Mouse (Mus musculus) cortical plate, adult 2 months (tissue): ENCODE results near the gene Zfp787.

Source experiments
- CTCF ChIP-seq: fragments of 200-500 bp; IDR thresholded peaks from 2 replicates; pipeline ENCODE4 v1.5.1; 2011; ENCODE audit warnings: mild to moderate bottlenecking, control low read depth, low read length; ENCODE audit not compliant: insufficient read depth; ENCODE audit errors: extremely low read depth
- POLR2A ChIP-seq: fragments of 200-500 bp; IDR thresholded peaks from 2 replicates; pipeline ENCODE4 v1.6.1; 2011; ENCODE audit warnings: mild to moderate bottlenecking, low read length, control low read depth; ENCODE audit not compliant: insufficient read depth; ENCODE audit errors: extremely low read depth

DNA sequence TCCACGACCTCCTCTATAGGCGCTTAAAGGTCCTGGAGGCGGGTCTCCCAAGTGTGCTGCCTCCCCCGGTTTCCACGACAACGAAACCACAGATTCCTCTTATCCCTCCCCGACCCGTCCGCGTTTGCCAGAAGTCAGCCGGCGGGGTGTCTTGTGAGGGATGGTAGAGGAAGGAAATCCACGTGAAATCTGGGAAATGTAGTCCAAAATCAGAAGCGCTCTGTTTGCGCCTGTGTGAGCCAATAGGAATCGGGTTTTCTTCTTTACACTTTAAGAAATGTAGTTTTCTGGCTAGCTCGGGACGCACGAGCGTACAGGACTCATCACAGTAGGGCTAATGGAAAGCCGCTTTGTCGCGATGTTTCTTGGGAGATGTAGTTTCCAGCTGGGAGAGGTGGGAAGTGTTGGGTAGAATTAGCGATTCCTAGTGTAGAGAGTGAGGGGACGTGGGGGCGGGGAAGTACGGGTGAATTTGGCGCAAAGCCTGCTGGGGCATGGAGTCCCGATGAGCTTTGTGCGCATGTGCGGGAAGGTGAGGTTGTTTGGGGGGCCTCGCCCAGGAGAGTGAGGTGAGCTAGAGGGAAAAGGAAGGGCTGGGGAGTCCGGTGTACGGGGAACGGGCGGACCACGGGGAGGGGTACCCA lies 16.3 kb upstream of the Zfp787 start, which contains the start of gene Zfp444:
- TF ChIP-seq CTCF (no peak), POLR2A (peak; percentile 47)
